Mouse (Mus musculus) heart, embryonic 14.5 days (tissue): ENCODE measurements at regions not wholly inside any gene's neighbourhood (a gene's known extent, or its start where the extent isn't known, plus 50 kb on each side); places are given as distances from the start of the nearest gene placed in this dataset.

Experiments
- ATAC-seq: fragments of 200-750 bp; cut with Nextera tagmentation; 2 replicates; pipeline ENCODE4 v1.8.0; 2017; ENCODE audit warnings: low read depth, moderate TSS enrichment; ENCODE audit not compliant: insufficient number of reproducible peaks, insufficient read depth, low FRiP score
- H3K27ac ChIP-seq, 2 experiments: fragments of 200-500 bp in 1 of 2; fragments of 300-500 bp in 1 of 2; sonication (generic) in 1 of 2; replicated peaks in 1 of 2; 2 replicates each; pipeline ENCODE4 v1.5.1; 2012 to 2014; ENCODE audit warnings: low read depth in 2 of 2, low read length in 2 of 2, control low read depth in 1 of 2, mild to moderate bottlenecking in 1 of 2, mixed read lengths in 1 of 2; ENCODE audit not compliant: control insufficient read depth in 1 of 2, insufficient read depth in 1 of 2
- H3K27me3 ChIP-seq: fragments of 300-500 bp; sonication (generic); 2 replicates; pipeline ENCODE4 v1.6.1; 2014; ENCODE audit warnings: mild to moderate bottlenecking, low read length, control low read depth; ENCODE audit not compliant: control insufficient read depth, insufficient read depth
- H3K36me3 ChIP-seq: fragments of 300-500 bp; sonication (generic); 2 replicates; pipeline ENCODE4 v1.6.1; 2014; ENCODE audit warnings: mild to moderate bottlenecking, control low read depth, low read length, mixed read lengths; ENCODE audit not compliant: control insufficient read depth, insufficient read depth
- H3K4me1 ChIP-seq, 2 experiments: fragments of 200-500 bp in 1 of 2; fragments of 300-500 bp in 1 of 2; sonication (generic) in 1 of 2; 2 replicates each; pipeline ENCODE4 v1.6.1; 2012 to 2014; ENCODE audit warnings: low read length in 2 of 2, control low read depth in 1 of 2, mixed read lengths in 1 of 2; ENCODE audit not compliant: control insufficient read depth in 2 of 2, insufficient read depth in 2 of 2
- H3K4me2 ChIP-seq: fragments of 300-500 bp; sonication (generic); 2 replicates; pipeline ENCODE4 v1.6.1; 2014; ENCODE audit warnings: mild to moderate bottlenecking, low read length
- H3K4me3 ChIP-seq, 2 experiments: fragments of 200-500 bp in 1 of 2; fragments of 300-500 bp in 1 of 2; sonication (generic) in 1 of 2; 2 replicates each; pipeline ENCODE4 v1.5.1; 2012 to 2014; ENCODE audit warnings: low read length in 2 of 2, mild to moderate bottlenecking in 2 of 2, control low read depth in 1 of 2, low read depth in 1 of 2, moderate library complexity in 1 of 2; ENCODE audit not compliant: control insufficient read depth in 1 of 2, insufficient read depth in 1 of 2
- H3K9ac ChIP-seq: fragments of 300-500 bp; sonication (generic); 2 replicates; pipeline ENCODE4 v1.6.1; 2014; ENCODE audit warnings: mild to moderate bottlenecking, low read length
- H3K9me3 ChIP-seq: fragments of 300-500 bp; sonication (generic); 2 replicates; pipeline ENCODE4 v1.6.1; 2016; ENCODE audit warnings: low read length, control low read depth; ENCODE audit not compliant: control insufficient read depth
- WGBS: fragments of 180-500 bp; shearing (Covaris S2); extraction: QIAGEN DNeasy Blood & Tissue Kit; methylation state at CpG from one replicate; pipeline ENCODE4 v1.1.7; 2014; 5-methylcytosine and 5-hydroxymethylcytosine counted together

- H3K4me1 ChIP-seq, result no peaks in the 10 kb centered on the region
- no peaks in the 10 kb centered on the region for H3K27me3 ChIP-seq
- no peak overlapping the region for H3K9ac ChIP-seq
- no peak overlapping the region for H3K27ac ChIP-seq
- H3K9me3 ChIP-seq, result no peaks in the 10 kb centered on the region
- no peak overlapping the region for H3K4me2 ChIP-seq
- no peak for ATAC-seq
- H3K4me3 ChIP-seq, result no peak overlapping the region
- no peaks in the 10 kb centered on the region for H3K36me3 ChIP-seq
- WGBS, result 51% methylated on average over 3 of the region's 3 CpGs
Measured at GRCm38 (mm10) chr1:35724366-35724900, 343.8 kb upstream of the Hs6st1 start.

GRCm38 (mm10) chr1:35726596-35726995 lies 341.6 kb upstream of the Hs6st1 start:
- WGBS, result 27% methylated on average over 1 of the region's 1 CpGs
- Histone ChIP-seq H3K4me3 (no peak overlapping the region), H3K4me2 (no peak overlapping the region), H3K4me1 (no peaks in the 10 kb centered on the region), H3K36me3 (no peaks in the 10 kb centered on the region), H3K27ac (no peak overlapping the region), H3K9me3 (no peaks in the 10 kb centered on the region), H3K27me3 (no peaks in the 10 kb centered on the region), H3K9ac (no peak overlapping the region)
- no peak for ATAC-seq

GRCm38 (mm10) chr1:35727310-35727990 lies 340.8 kb upstream of the Hs6st1 start:
- no peak overlapping the region for H3K27ac ChIP-seq
- H3K9ac ChIP-seq, result no peak overlapping the region
- no peaks in the 10 kb centered on the region for H3K36me3 ChIP-seq
- H3K4me1 ChIP-seq, result no peaks in the 10 kb centered on the region
- no peak for ATAC-seq
- H3K9me3 ChIP-seq, result no peaks in the 10 kb centered on the region
- no peak overlapping the region for H3K4me2 ChIP-seq
- no peak overlapping the region for H3K4me3 ChIP-seq
- 81% methylated on average over 8 of the region's 8 CpGs for WGBS
- no peaks in the 10 kb centered on the region for H3K27me3 ChIP-seq

DNA sequence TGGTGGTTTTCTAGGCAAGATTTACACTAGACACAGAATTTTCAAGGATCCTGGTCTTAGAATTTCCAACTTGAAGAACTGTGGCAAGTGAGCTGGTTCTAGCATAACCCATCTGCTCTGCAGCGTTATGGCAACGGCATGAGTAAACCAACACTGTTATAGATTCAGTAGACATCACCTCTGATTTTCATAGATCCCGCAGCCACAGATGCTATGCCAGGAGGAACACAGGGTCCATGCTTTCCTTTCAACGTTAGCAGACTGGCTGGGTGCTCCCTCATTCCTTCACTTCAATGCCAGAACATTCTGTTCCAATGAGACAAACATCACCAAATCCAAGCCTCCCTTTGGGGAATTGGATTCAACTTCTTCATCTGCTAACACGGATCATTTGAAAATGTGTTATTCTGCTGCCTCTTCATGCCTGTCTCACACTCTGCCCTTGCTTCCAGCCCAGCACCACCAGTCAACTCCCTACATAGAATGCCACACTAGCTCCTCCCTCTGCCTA lies 338.4 kb upstream of the Hs6st1 start:
- no peak for ATAC-seq
- Histone ChIP-seq H3K27ac (no peak overlapping the region), H3K36me3 (no peaks in the 10 kb centered on the region), H3K4me2 (no peak overlapping the region), H3K9ac (no peak overlapping the region), H3K27me3 (no peaks in the 10 kb centered on the region), H3K4me1 (no peaks in the 10 kb centered on the region), H3K9me3 (no peaks in the 10 kb centered on the region), H3K4me3 (no peak overlapping the region)
- 82% methylated on average over 5 of the region's 5 CpGs for WGBS

DNA sequence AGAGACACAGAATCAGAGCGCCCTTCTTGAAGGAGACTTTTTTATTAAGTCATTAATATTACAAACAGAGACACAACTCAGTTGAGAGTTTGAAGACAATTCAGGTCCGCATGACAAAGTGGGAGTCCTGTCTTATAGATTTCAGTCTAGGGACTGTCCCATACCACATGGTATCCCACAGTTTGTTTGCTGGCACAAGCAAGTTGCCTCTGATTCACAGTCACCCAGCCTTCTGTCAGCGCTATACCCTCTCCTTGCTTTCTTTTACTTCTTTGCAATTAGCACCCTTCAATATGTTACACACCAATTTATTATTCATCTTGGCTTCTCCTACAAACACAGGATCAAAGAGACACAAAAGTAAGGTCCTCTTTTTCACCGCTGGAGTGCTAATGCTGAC lies 337.9 kb upstream of the Hs6st1 start:
- Histone ChIP-seq H3K9me3 (no peaks in the 10 kb centered on the region), H3K27ac (no peak overlapping the region), H3K4me3 (no peak overlapping the region), H3K36me3 (no peaks in the 10 kb centered on the region), H3K4me1 (no peaks in the 10 kb centered on the region), H3K9ac (no peak overlapping the region), H3K27me3 (no peaks in the 10 kb centered on the region), H3K4me2 (no peak overlapping the region)
- ATAC-seq, result no peak
- WGBS, result 78% methylated on average over 4 of the region's 4 CpGs

- no peak overlapping the region for H3K27ac ChIP-seq
- 0 out of 2 replicates have a peak, but pooled peaks cover 4% of the 10 kb centered on the region for H3K9me3 ChIP-seq
- H3K4me1 ChIP-seq, result no peaks in the 10 kb centered on the region
- no peak overlapping the region for H3K4me3 ChIP-seq
- no peaks in the 10 kb centered on the region for H3K36me3 ChIP-seq
- H3K9ac ChIP-seq, result no peak overlapping the region
- H3K4me2 ChIP-seq, result no peak overlapping the region
- H3K27me3 ChIP-seq, result no peaks in the 10 kb centered on the region
- no peak for ATAC-seq
Measured at GRCm38 (mm10) chr1:35736247-35736646, 332.0 kb upstream of the Hs6st1 start.

DNA sequence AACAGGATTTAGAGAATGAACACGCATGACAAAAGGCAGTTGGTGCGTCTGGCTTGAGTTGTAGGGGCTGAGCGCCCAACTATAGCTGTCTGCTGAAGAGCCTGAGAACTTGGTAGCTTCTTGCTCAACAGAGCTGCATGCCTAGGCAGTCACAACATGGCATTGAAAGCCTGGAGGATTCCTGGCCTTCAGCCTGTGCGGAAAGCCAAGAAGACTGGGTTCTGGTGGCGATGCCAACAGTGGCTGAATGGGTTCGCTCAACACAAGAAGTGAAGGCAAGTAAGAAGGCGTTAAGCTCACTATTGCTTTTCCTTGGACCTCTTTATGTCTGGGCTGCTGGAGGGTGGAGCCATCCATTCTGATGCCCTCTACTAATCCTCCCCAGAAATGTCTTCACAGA lies 318.6 kb upstream of the Hs6st1 start:
- 91% methylated on average over 7 of the region's 7 CpGs for WGBS
- H3K36me3 ChIP-seq, result no peaks in the 10 kb centered on the region
- H3K9ac ChIP-seq, result no peak overlapping the region
- H3K4me3 ChIP-seq, result no peak overlapping the region
- no peaks in the 10 kb centered on the region for H3K9me3 ChIP-seq
- H3K4me2 ChIP-seq, result no peak overlapping the region
- H3K27me3 ChIP-seq, result no peaks in the 10 kb centered on the region
- peaks cover 0 to 11% of the 10 kb centered on the region in 2 experiments; a peak in 1 of 4 replicates for H3K4me1 ChIP-seq
- H3K27ac ChIP-seq, result no peak overlapping the region
- no peak for ATAC-seq

DNA sequence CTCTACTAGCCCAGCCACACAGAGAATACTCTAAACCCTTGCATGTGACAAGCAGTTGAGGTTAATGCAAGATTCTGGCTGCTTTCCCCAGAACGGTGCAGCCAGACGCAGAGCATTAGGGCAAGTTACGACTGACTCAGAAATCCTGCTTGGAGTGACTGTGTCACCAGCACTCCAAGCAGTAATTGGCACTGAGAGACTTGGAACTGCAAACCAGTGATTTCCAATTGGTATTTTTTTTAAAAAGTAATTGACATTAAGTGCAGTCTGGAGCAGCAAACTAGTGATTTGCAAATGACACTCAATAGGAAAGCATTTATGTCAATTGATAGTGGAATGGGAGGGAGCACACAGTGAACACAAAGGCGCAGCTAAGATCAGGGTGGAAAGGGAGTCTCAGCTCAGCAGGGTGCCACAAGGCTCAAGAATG lies 318.1 kb upstream of the Hs6st1 start:
- Histone ChIP-seq H3K27me3 (no peaks in the 10 kb centered on the region), H3K9me3 (no peaks in the 10 kb centered on the region), H3K36me3 (no peaks in the 10 kb centered on the region), H3K9ac (no peak overlapping the region), H3K4me1 (peaks cover 0 to 11% of the 10 kb centered on the region in 2 experiments; a peak in 1 of 4 replicates), H3K27ac (no peak overlapping the region), H3K4me2 (no peak overlapping the region), H3K4me3 (no peak overlapping the region)
- ATAC-seq, result no peak
- WGBS, result 77% methylated on average over 4 of the region's 4 CpGs
